Mouse (Mus musculus): ENCODE measurements around the gene Sycp2. TPM values are rescaled to one million over a fixed set of nuclear protein-coding genes. Genes with fewer than 3 reads are reported as not detected.

Gene Sycp2
- total RNA-seq, 2 experiments from 2014 or later, result 0.07 to 0.30 TPM

- DNase-seq, result no peak
Measured at GRCm38 (mm10) chr2:178303453-178304187, 103.9 kb downstream of the Sycp2 start.

Other genes starting within 250 kb of the Sycp2 start
- gene Ppp1r3d, start 6.8 kb upstream of the Sycp2 start, total RNA-seq (2021), result 1 to 10 TPM; 3.1 to 4.2 TPM
- 1 to 10 TPM; 4.8 to 4.9 TPM for gene Fam217b, start 6.8 kb upstream of the Sycp2 start, total RNA-seq (2021)
- under 1 TPM in 1 of 2 experiments, not detected in 1; 0.30 TPM for gene Cdh26, start 22.8 kb upstream of the Sycp2 start, total RNA-seq (2021)